Mouse (Mus musculus) heart, embryonic 10.5 days (tissue): ENCODE results near the gene Mgea5. TPM values are rescaled to one million over a fixed set of nuclear protein-coding genes. Genes with fewer than 3 reads are reported as not detected.
"Not testable (repeated sequence)": the region's sequence is repeated elsewhere in the genome, so short reads cannot be mapped to it uniquely, and the experiment has no call there.

Experiments
- DNase-seq: peaks from one replicate; pipeline ENCODE4 v3.0.0-alpha.2; 2017; ENCODE audit warnings: low spot score
- H3K27ac ChIP-seq: fragments of 300-500 bp; sonication (generic); 2 replicates; pipeline ENCODE4 v1.5.1; 2016; ENCODE audit warnings: mild to moderate bottlenecking
- H3K27me3 ChIP-seq: fragments of 300-500 bp; sonication (generic); 2 replicates; pipeline ENCODE4 v1.6.1; 2016; ENCODE audit warnings: mild to moderate bottlenecking; ENCODE audit not compliant: poor library complexity, insufficient read depth, severe bottlenecking
- H3K36me3 ChIP-seq: fragments of 300-500 bp; sonication (generic); 2 replicates; pipeline ENCODE4 v1.6.1; 2016; ENCODE audit warnings: mild to moderate bottlenecking, moderate library complexity
- H3K4me1 ChIP-seq: fragments of 300-500 bp; sonication (generic); 2 replicates; pipeline ENCODE4 v1.6.1; 2016; ENCODE audit warnings: mild to moderate bottlenecking
- H3K4me3 ChIP-seq: fragments of 300-500 bp; sonication (generic); 2 replicates; pipeline ENCODE4 v1.5.1; 2016; ENCODE audit warnings: mild to moderate bottlenecking, moderate library complexity
- H3K9me3 ChIP-seq: fragments of 300-500 bp; sonication (generic); 2 replicates; pipeline ENCODE4 v1.6.1; 2016; ENCODE audit warnings: mild to moderate bottlenecking, moderate library complexity
- WGBS: fragments of 180-500 bp; shearing (Covaris S2); methylation state at CpG from one replicate; pipeline ENCODE4 v1.1.7; 2016; 5-methylcytosine and 5-hydroxymethylcytosine counted together
- polyA plus RNA-seq: library from polyadenylated mRNA; unstranded; fragments of >200 nt; fragmentation: Nextera tagmentation; extraction: Ambion mirVana; gene quantifications from 2 replicates; pipeline ENCODE4 v1.2.1, GENCODE M21; 2016

The Mgea5 gene
- polyA plus RNA-seq, 1 experiment from 2014 or later: 52.5 TPM

- Histone ChIP-seq H3K4me3 (peak overlapping the region; percentile 48), H3K27me3 (peaks cover 21% of the 10 kb centered on the region), H3K4me1 (peaks cover 42% of the 10 kb centered on the region), H3K36me3 (0 out of 2 replicates have a peak, but pooled peaks cover 2% of the 10 kb centered on the region), H3K27ac (no peak overlapping the region), H3K9me3 (no peaks in the 10 kb centered on the region)
- WGBS: 23% methylated on average over 8 of the region's 8 CpGs
- no peak for DNase-seq
Observed at GRCm38 (mm10) chr19:45812673-45813252, 29.1 kb upstream of the Mgea5 start.

- H3K4me3 ChIP-seq: peak overlapping the region; percentile 48
- H3K36me3 ChIP-seq: no peaks in the 10 kb centered on the region
- peak; percentile 88 for DNase-seq
- H3K9me3 ChIP-seq: no peaks in the 10 kb centered on the region
- no peak overlapping the region for H3K27ac ChIP-seq
- peaks cover 38% of the 10 kb centered on the region for H3K4me1 ChIP-seq
- peaks cover 21% of the 10 kb centered on the region for H3K27me3 ChIP-seq
- 2% methylated on average over 16 of the region's 16 CpGs for WGBS
Observed at GRCm38 (mm10) chr19:45812115-45812514, 28.5 kb upstream of the Mgea5 start.

GRCm38 (mm10) chr19:45811028-45811674 lies 27.5 kb upstream of the Mgea5 start:
- Histone ChIP-seq H3K4me1 (peaks cover 32% of the 10 kb centered on the region), H3K4me3 (no peak overlapping the region), H3K36me3 (no peaks in the 10 kb centered on the region), H3K27me3 (peaks cover 21% of the 10 kb centered on the region), H3K9me3 (no peaks in the 10 kb centered on the region), H3K27ac (no peak overlapping the region)
- 50% methylated on average over 12 of the region's 12 CpGs for WGBS
- DNase-seq: no peak

- H3K9me3 ChIP-seq: no peaks in the 10 kb centered on the region
- H3K27me3 ChIP-seq: peaks cover 14% of the 10 kb centered on the region
- WGBS: 88% methylated on average over 4 of the region's 4 CpGs
- no peak for DNase-seq
- no peak overlapping the region for H3K4me3 ChIP-seq
- peaks cover 36% of the 10 kb centered on the region for H3K4me1 ChIP-seq
- H3K36me3 ChIP-seq: no peaks in the 10 kb centered on the region
- H3K27ac ChIP-seq: no peak overlapping the region
Observed at GRCm38 (mm10) chr19:45807732-45808131, 24.1 kb upstream of the Mgea5 start.

- 87% methylated on average over 6 of the region's 6 CpGs for WGBS
- DNase-seq, H3K4me3 ChIP-seq, H3K9me3 ChIP-seq, H3K27ac ChIP-seq, H3K36me3 ChIP-seq: not testable (repeated sequence)
- Histone ChIP-seq H3K27me3 (peaks cover 13% of the 10 kb centered on the region), H3K4me1 (peaks cover 20% of the 10 kb centered on the region)
Observed at GRCm38 (mm10) chr19:45805817-45806216, 22.2 kb upstream of the Mgea5 start.

- Histone ChIP-seq H3K9me3 (no peaks in the 10 kb centered on the region), H3K27ac (no peak overlapping the region), H3K36me3 (no peaks in the 10 kb centered on the region), H3K27me3 (peaks cover 13% of the 10 kb centered on the region), H3K4me1 (peaks cover 20% of the 10 kb centered on the region), H3K4me3 (peak overlapping the region; percentile 29; the same call in 1 of the 2 replicates)
- DNase-seq: no peak
- 21% methylated on average over 12 of the region's 12 CpGs for WGBS
Observed at GRCm38 (mm10) chr19:45804593-45805368, 21.1 kb upstream of the Mgea5 start.

- Histone ChIP-seq H3K9me3 (no peaks in the 10 kb centered on the region), H3K27ac (no peak overlapping the region), H3K4me1 (peaks cover 20% of the 10 kb centered on the region), H3K36me3 (no peaks in the 10 kb centered on the region), H3K27me3 (peaks cover 13% of the 10 kb centered on the region), H3K4me3 (no peak overlapping the region)
- no peak for DNase-seq
- 29% methylated on average over 4 of the region's 4 CpGs for WGBS
Observed at GRCm38 (mm10) chr19:45803408-45803807, 19.8 kb upstream of the Mgea5 start.

GRCm38 (mm10) chr19:45802702-45803101 lies 19.1 kb upstream of the Mgea5 start:
- Histone ChIP-seq H3K27me3 (peaks cover 13% of the 10 kb centered on the region), H3K36me3 (no peaks in the 10 kb centered on the region), H3K4me1 (peaks cover 20% of the 10 kb centered on the region), H3K9me3 (no peaks in the 10 kb centered on the region), H3K27ac (no peak overlapping the region), H3K4me3 (no peak overlapping the region)
- 63% methylated on average over 4 of the region's 4 CpGs for WGBS
- no peak for DNase-seq

GRCm38 (mm10) chr19:45796879-45797278 lies 13.2 kb upstream of the Mgea5 start:
- no peak overlapping the region for H3K4me3 ChIP-seq
- H3K36me3 ChIP-seq: no peaks in the 10 kb centered on the region
- no peak overlapping the region for H3K27ac ChIP-seq
- no peaks in the 10 kb centered on the region for H3K9me3 ChIP-seq
- H3K27me3 ChIP-seq: peaks cover 11% of the 10 kb centered on the region; the same call in 1 of the 2 replicates
- peaks cover 18% of the 10 kb centered on the region for H3K4me1 ChIP-seq
- DNase-seq: peak; percentile 56
- 69% methylated on average over 15 of the region's 15 CpGs for WGBS

GRCm38 (mm10) chr19:45796061-45796556 lies 12.5 kb upstream of the Mgea5 start:
- WGBS: 9% methylated on average over 15 of the region's 15 CpGs
- Histone ChIP-seq H3K4me3 (peak overlapping the region; percentile 50), H3K36me3 (no peaks in the 10 kb centered on the region), H3K27ac (no peak overlapping the region), H3K9me3 (no peaks in the 10 kb centered on the region), H3K27me3 (peaks cover 11% of the 10 kb centered on the region; the same call in 1 of the 2 replicates), H3K4me1 (peaks cover 18% of the 10 kb centered on the region)
- no peak for DNase-seq

- H3K4me1 ChIP-seq: peaks cover 18% of the 10 kb centered on the region
- no peaks in the 10 kb centered on the region for H3K36me3 ChIP-seq
- H3K27ac ChIP-seq: no peak overlapping the region
- peak overlapping the region; percentile 50 for H3K4me3 ChIP-seq
- 25% methylated on average over 15 of the region's 15 CpGs for WGBS
- H3K27me3 ChIP-seq: peaks cover 11% of the 10 kb centered on the region; the same call in 1 of the 2 replicates
- DNase-seq: peak; percentile 74
- no peaks in the 10 kb centered on the region for H3K9me3 ChIP-seq
Observed at GRCm38 (mm10) chr19:45795406-45795944, 11.8 kb upstream of the Mgea5 start.

- peak; percentile 61 for DNase-seq
- H3K27me3 ChIP-seq: peaks cover 11% of the 10 kb centered on the region; the same call in 1 of the 2 replicates
- H3K4me1 ChIP-seq: peaks cover 18% of the 10 kb centered on the region
- no peak overlapping the region for H3K4me3 ChIP-seq
- no peaks in the 10 kb centered on the region for H3K36me3 ChIP-seq
- 67% methylated on average over 6 of the region's 6 CpGs for WGBS
- H3K9me3 ChIP-seq: no peaks in the 10 kb centered on the region
- no peak overlapping the region for H3K27ac ChIP-seq
Observed at GRCm38 (mm10) chr19:45794718-45795117, 11.1 kb upstream of the Mgea5 start.
